Mouse (Mus musculus) left cerebral cortex, adult 2 months (tissue): ENCODE data around the gene Olfr1496. TPM values are rescaled to one million over a fixed set of nuclear protein-coding genes. Genes with fewer than 3 reads are reported as not detected.

ENCODE experiments used
- DNase-seq, 2 experiments: peaks; one replicate each; pipeline ENCODE4 v3.0.0; 2021 to 2022; ENCODE audit warnings: low spot score in 2 of 2, mixed read lengths in 1 of 2; ENCODE audit errors: extremely low spot score in 1 of 2
- H3K27ac ChIP-seq: fragments of 200-600 bp; 2 replicates; pipeline ENCODE4 v1.8.1; 2022
- H3K4me3 ChIP-seq: fragments of 200-600 bp; 2 replicates; pipeline ENCODE4 v1.8.1; 2022
- CTCF ChIP-seq: fragments of 200-600 bp; IDR thresholded peaks from 2 replicates; pipeline ENCODE4 v1.8.1; 2022; ENCODE audit warnings: antibody characterized with exemption, mild to moderate bottlenecking, moderate library complexity
- intact Hi-C: fragments of 180-260 bp; cut with DNase I; formaldehyde crosslinking; loops from one replicate; pipeline ENCODE4 v1.15.1; 2025
- total RNA-seq, 2 experiments: library from RNA; stranded (reverse); gene quantifications; 2 replicates each; pipeline ENCODE4 v1.2.3; 2021

Gene Olfr1496
- total RNA-seq, 2 experiments from 2014 or later = not detected

GRCm38 (mm10) chr19:13830388-13830787, 52.7 kb downstream of the Olfr1496 start, which contains the start of gene Olfr1500:
Olfr1500 (minus strand) TSS chr19:13830488.
- intact Hi-C loops = no loop called here
- no peak within 1 kb of the TSS for H3K4me3 ChIP-seq
- no peak for DNase-seq
- no peak within 1 kb of the TSS for H3K27ac ChIP-seq
- TF ChIP-seq CTCF = no peak

Other genes with a start within 250 kb of the Olfr1496 start
- not detected for gene Olfr1480, start 250.0 kb upstream of the Olfr1496 start, total RNA-seq
- not detected for gene Olfr1484, start 194.4 kb upstream of the Olfr1496 start, total RNA-seq
- gene Olfr1487, start 160.5 kb upstream of the Olfr1496 start, total RNA-seq = not detected
- not detected for gene Olfr1489, start 146.3 kb upstream of the Olfr1496 start, total RNA-seq
- not detected for gene Olfr1490, start 126.8 kb upstream of the Olfr1496 start, total RNA-seq
- not detected for gene Olfr1491, start 80.6 kb upstream of the Olfr1496 start, total RNA-seq
- gene Olfr1493-ps1, start 54.6 kb upstream of the Olfr1496 start, total RNA-seq = not detected
- not detected for gene Olfr1494, start 38.1 kb upstream of the Olfr1496 start, total RNA-seq
- gene Olfr1495, start 13.3 kb upstream of the Olfr1496 start, total RNA-seq = not detected
- gene Olfr1497, start 20.3 kb downstream of the Olfr1496 start, total RNA-seq = not detected
- not detected for gene Olfr1499, start 41.6 kb downstream of the Olfr1496 start, total RNA-seq
- not detected for gene Olfr1500, start 52.6 kb downstream of the Olfr1496 start, total RNA-seq
- not detected for gene Olfr1501, start 72.8 kb downstream of the Olfr1496 start, total RNA-seq
- not detected for gene Olfr1502, start 83.9 kb downstream of the Olfr1496 start, total RNA-seq
- gene Olfr1504, start 120.0 kb downstream of the Olfr1496 start, total RNA-seq = not detected
- gene Olfr1505, start 135.7 kb downstream of the Olfr1496 start, total RNA-seq = not detected